Mouse (Mus musculus): ENCODE results near the gene Gramd2.
A peak's percentile ranks its signal among the peaks of the same experiment; 100 is the strongest.

Gramd2 gene

GRCm38 (mm10) chr9:59667904-59668303 lies 12.0 kb upstream of the Gramd2 start:
- DNase-seq (ENCODE audit: low spot score), result no peak

- no peak for DNase-seq (ENCODE audit: low spot score)
Observed at GRCm38 (mm10) chr9:59668473-59668872, 11.5 kb upstream of the Gramd2 start.

- DNase-seq (ENCODE audit: low spot score), result no peak
Observed at GRCm38 (mm10) chr9:59669172-59669571, 10.8 kb upstream of the Gramd2 start.

- no peak for DNase-seq (ENCODE audit: low spot score)
Observed at GRCm38 (mm10) chr9:59672195-59672894, 7.6 kb upstream of the Gramd2 start.

GRCm38 (mm10) chr9:59673427-59673826 lies 6.5 kb upstream of the Gramd2 start:
- no peak for DNase-seq (ENCODE audit: low spot score)

- no peak for DNase-seq (ENCODE audit: low spot score)
Observed at GRCm38 (mm10) chr9:59675598-59675997, 4.3 kb upstream of the Gramd2 start.

- no peak for DNase-seq (ENCODE audit: low spot score)
Observed at GRCm38 (mm10) chr9:59678313-59678712, 1.6 kb upstream of the Gramd2 start.

GRCm38 (mm10) chr9:59680534-59680875 lies 561 bp downstream of the Gramd2 start:
- no peak for DNase-seq (ENCODE audit: low spot score)

GRCm38 (mm10) chr9:59684020-59684419 lies 4.1 kb downstream of the Gramd2 start:
- DNase-seq (ENCODE audit: low spot score), result no peak

GRCm38 (mm10) chr9:59687416-59688046 lies 7.6 kb downstream of the Gramd2 start:
- no peak for DNase-seq (ENCODE audit: low spot score)

GRCm38 (mm10) chr9:59691635-59692094 lies 11.7 kb downstream of the Gramd2 start:
- DNase-seq (ENCODE audit: low spot score), result peak; percentile 85

- no peak for DNase-seq (ENCODE audit: low spot score)
Observed at GRCm38 (mm10) chr9:59692145-59692544, 12.2 kb downstream of the Gramd2 start.

GRCm38 (mm10) chr9:59694571-59695450 lies 14.9 kb downstream of the Gramd2 start:
- no peak for DNase-seq (ENCODE audit: low spot score)

- no peak for DNase-seq (ENCODE audit: low spot score)
Observed at GRCm38 (mm10) chr9:59695451-59695813, 15.5 kb downstream of the Gramd2 start.

GRCm38 (mm10) chr9:59696381-59696780 lies 16.4 kb downstream of the Gramd2 start:
- DNase-seq (ENCODE audit: low spot score), result no peak

- DNase-seq (ENCODE audit: low spot score), result no peak
Observed at GRCm38 (mm10) chr9:59701094-59701493, 21.1 kb downstream of the Gramd2 start.

GRCm38 (mm10) chr9:59703099-59703498 lies 23.2 kb downstream of the Gramd2 start:
- DNase-seq (ENCODE audit: low spot score), result no peak

- no peak for DNase-seq (ENCODE audit: low spot score)
Observed at GRCm38 (mm10) chr9:59706850-59707825, 27.2 kb downstream of the Gramd2 start.

- DNase-seq (ENCODE audit: low spot score), result peak; percentile 30
Observed at GRCm38 (mm10) chr9:59709225-59709624, 29.3 kb downstream of the Gramd2 start.

GRCm38 (mm10) chr9:59716275-59716898 lies 36.4 kb downstream of the Gramd2 start:
- DNase-seq (ENCODE audit: low spot score), result no peak

- DNase-seq (ENCODE audit: low spot score), result no peak
Observed at GRCm38 (mm10) chr9:59718237-59718636, 38.3 kb downstream of the Gramd2 start.
